Mouse (Mus musculus): Measurements from ENCODE around the gene Zfp324. TPM values are rescaled to one million over a fixed set of nuclear protein-coding genes. Genes with fewer than 3 reads are reported as not detected.
"Not testable (repeated sequence)": the region's sequence is repeated elsewhere in the genome, so short reads cannot be mapped to it uniquely, and the experiment has no call there.

Zfp324 gene
- 11.8 and 12.5 TPM in 2 replicates for polyA plus RNA-seq (2016; fragmentation: Nextera tagmentation; extraction: Ambion mirVana)

- H3K4me3 ChIP-seq: peak within 1 kb of the TSS; percentile 95
- peaks cover 27% of the 10 kb centered on the region for H3K4me1 ChIP-seq
- peak within 1 kb of the TSS; percentile 93 for H3K27ac ChIP-seq (replicated peaks)
- H3K9me3 ChIP-seq: no peaks in the 10 kb centered on the region
- under 1% methylated on average over 23 of the region's 23 CpGs for WGBS
- peaks cover 22% of the 10 kb centered on the region for H3K36me3 ChIP-seq (replicated peaks)
- no peaks in the 10 kb centered on the region for H3K27me3 ChIP-seq (replicated peaks; ENCODE audit: low read depth, poor library complexity, severe bottlenecking)
- peak; percentile 92 for DNase-seq (ENCODE audit: low spot score)
Observed at GRCm38 (mm10) chr7:12965678-12966091, at the start of gene Zfp324. TSS of gene Zfp324 (plus strand) at chr7:12965838.

GRCm38 (mm10) chr7:12920495-12920894, 45.1 kb upstream of the Zfp324 start:
- Histone ChIP-seq H3K4me1 (peaks cover 23% of the 10 kb centered on the region), H3K4me3 (peak overlapping the region; percentile 91), H3K36me3 (replicated peaks) (peaks cover 26% of the 10 kb centered on the region)
- 87% methylated on average over 7 of the region's 8 CpGs for WGBS
- not testable (repeated sequence) for H3K9me3 ChIP-seq; DNase-seq (ENCODE audit: low spot score); H3K27me3 ChIP-seq (replicated peaks; ENCODE audit: low read depth, poor library complexity, severe bottlenecking); H3K27ac ChIP-seq (replicated peaks)

- Histone ChIP-seq H3K27me3 (replicated peaks; ENCODE audit: low read depth, poor library complexity, severe bottlenecking) (peaks cover 3% of the 10 kb centered on the region), H3K4me3 (peak overlapping the region; percentile 91), H3K4me1 (peaks cover 30% of the 10 kb centered on the region), H3K36me3 (replicated peaks) (peaks cover 34% of the 10 kb centered on the region), H3K27ac (replicated peaks) (peak overlapping the region; percentile 96), H3K9me3 (no peaks in the 10 kb centered on the region)
- no peak for DNase-seq (ENCODE audit: low spot score)
- WGBS: 1% methylated on average over 3 of the region's 3 CpGs
Observed at GRCm38 (mm10) chr7:12921318-12921704, 44.3 kb upstream of the Zfp324 start.

GRCm38 (mm10) chr7:12921705-12922465, 43.8 kb upstream of the Zfp324 start, which contains the start of gene Rps5:
TSS of gene Rps5 (plus strand) at chr7:12922290.
- Histone ChIP-seq H3K4me3 (peak within 1 kb of the TSS; percentile 91), H3K27ac (replicated peaks) (peak within 1 kb of the TSS; percentile 96), H3K36me3 (replicated peaks) (peaks cover 40% of the 10 kb centered on the region), H3K4me1 (peaks cover 36% of the 10 kb centered on the region), H3K27me3 (replicated peaks; ENCODE audit: low read depth, poor library complexity, severe bottlenecking) (peaks cover 9% of the 10 kb centered on the region), H3K9me3 (no peaks in the 10 kb centered on the region)
- under 1% methylated on average over 55 of the region's 55 CpGs for WGBS
- DNase-seq (ENCODE audit: low spot score): peak; percentile 97

- Histone ChIP-seq H3K27ac (replicated peaks) (peak overlapping the region; percentile 96), H3K9me3 (no peaks in the 10 kb centered on the region), H3K4me3 (peak overlapping the region; percentile 91), H3K4me1 (peaks cover 43% of the 10 kb centered on the region), H3K27me3 (replicated peaks; ENCODE audit: low read depth, poor library complexity, severe bottlenecking) (peaks cover 16% of the 10 kb centered on the region), H3K36me3 (replicated peaks) (peaks cover 44% of the 10 kb centered on the region)
- WGBS: 4% methylated on average over 8 of the region's 8 CpGs
- DNase-seq (ENCODE audit: low spot score): no peak
Observed at GRCm38 (mm10) chr7:12922729-12923128, 42.9 kb upstream of the Zfp324 start.

- H3K36me3 ChIP-seq (replicated peaks): peaks cover 63% of the 10 kb centered on the region
- H3K9me3 ChIP-seq: no peaks in the 10 kb centered on the region
- 89% methylated on average over 7 of the region's 7 CpGs for WGBS
- peaks cover 40% of the 10 kb centered on the region for H3K27me3 ChIP-seq (replicated peaks; ENCODE audit: low read depth, poor library complexity, severe bottlenecking)
- H3K4me3 ChIP-seq: no peak overlapping the region
- H3K4me1 ChIP-seq: peaks cover 49% of the 10 kb centered on the region
- no peak for DNase-seq (ENCODE audit: low spot score)
- H3K27ac ChIP-seq (replicated peaks): no peak overlapping the region
Observed at GRCm38 (mm10) chr7:12926316-12926715, 39.3 kb upstream of the Zfp324 start.

- Histone ChIP-seq H3K9me3 (no peaks in the 10 kb centered on the region), H3K4me1 (peaks cover 48% of the 10 kb centered on the region), H3K27me3 (replicated peaks; ENCODE audit: low read depth, poor library complexity, severe bottlenecking) (peaks cover 40% of the 10 kb centered on the region), H3K4me3 (peak within 1 kb of the TSS; percentile 47), H3K36me3 (replicated peaks) (peaks cover 63% of the 10 kb centered on the region), H3K27ac (replicated peaks) (peak within 1 kb of the TSS; percentile 41)
- WGBS: 19% methylated on average over 8 of the region's 8 CpGs
- DNase-seq (ENCODE audit: low spot score): peak; percentile 76
Observed at GRCm38 (mm10) chr7:12927191-12927680, 38.4 kb upstream of the Zfp324 start, which contains the start of gene Rnf225. TSS of gene Rnf225 (plus strand) at chr7:12927416.

GRCm38 (mm10) chr7:12927693-12928589, 37.7 kb upstream of the Zfp324 start:
- Histone ChIP-seq H3K4me3 (peak overlapping the region; percentile 47), H3K9me3 (no peaks in the 10 kb centered on the region), H3K36me3 (replicated peaks) (peaks cover 63% of the 10 kb centered on the region), H3K4me1 (peaks cover 45% of the 10 kb centered on the region), H3K27me3 (replicated peaks; ENCODE audit: low read depth, poor library complexity, severe bottlenecking) (peaks cover 40% of the 10 kb centered on the region), H3K27ac (replicated peaks) (peak overlapping the region; percentile 41)
- DNase-seq (ENCODE audit: low spot score): peak; percentile 57
- 5% methylated on average over 65 of the region's 65 CpGs for WGBS

- Histone ChIP-seq H3K4me1 (no peaks in the 10 kb centered on the region), H3K4me3 (no peak overlapping the region), H3K27ac (replicated peaks) (no peak overlapping the region), H3K36me3 (replicated peaks) (peaks cover 14% of the 10 kb centered on the region), H3K27me3 (replicated peaks; ENCODE audit: low read depth, poor library complexity, severe bottlenecking) (peaks cover 15% of the 10 kb centered on the region), H3K9me3 (no peaks in the 10 kb centered on the region)
- WGBS: 67% methylated on average over 4 of the region's 4 CpGs
- no peak for DNase-seq (ENCODE audit: low spot score)
Observed at GRCm38 (mm10) chr7:12933615-12934140, 32.0 kb upstream of the Zfp324 start.

- no peak for DNase-seq (ENCODE audit: low spot score)
- Histone ChIP-seq H3K4me1 (no peaks in the 10 kb centered on the region), H3K27me3 (replicated peaks; ENCODE audit: low read depth, poor library complexity, severe bottlenecking) (peaks cover 4% of the 10 kb centered on the region; the same call in 1 of the 2 replicates), H3K4me3 (no peak overlapping the region), H3K36me3 (replicated peaks) (peaks cover 5% of the 10 kb centered on the region; the same call in 1 of the 2 replicates), H3K9me3 (no peaks in the 10 kb centered on the region), H3K27ac (replicated peaks) (no peak overlapping the region)
- WGBS: 82% methylated on average over 3 of the region's 3 CpGs
Observed at GRCm38 (mm10) chr7:12934808-12935207, 30.8 kb upstream of the Zfp324 start.

- H3K4me3 ChIP-seq; H3K4me1 ChIP-seq; DNase-seq (ENCODE audit: low spot score); H3K36me3 ChIP-seq (replicated peaks); H3K9me3 ChIP-seq; H3K27me3 ChIP-seq (replicated peaks; ENCODE audit: low read depth, poor library complexity, severe bottlenecking); H3K27ac ChIP-seq (replicated peaks): not testable (repeated sequence)
- 89% methylated on average over 4 of the region's 4 CpGs for WGBS
Observed at GRCm38 (mm10) chr7:12937254-12937803, 28.3 kb upstream of the Zfp324 start.

GRCm38 (mm10) chr7:12940599-12940998, 25.0 kb upstream of the Zfp324 start:
- Histone ChIP-seq H3K4me1 (no peaks in the 10 kb centered on the region), H3K9me3 (no peaks in the 10 kb centered on the region), H3K27ac (replicated peaks) (no peak overlapping the region), H3K27me3 (replicated peaks; ENCODE audit: low read depth, poor library complexity, severe bottlenecking) (no peaks in the 10 kb centered on the region), H3K4me3 (no peak overlapping the region), H3K36me3 (replicated peaks) (no peaks in the 10 kb centered on the region)
- DNase-seq (ENCODE audit: low spot score): no peak
- 84% methylated on average over 4 of the region's 4 CpGs for WGBS
